Mouse (Mus musculus) inflammation-experienced regulatory T-cells, adult 16 weeks (primary cell): ENCODE results near the gene Rps6ka3. TPM values are rescaled to one million over a fixed set of nuclear protein-coding genes. Genes with fewer than 3 reads are reported as not detected.

Experiments used
- polyA plus RNA-seq: library from polyadenylated mRNA; unstranded; fragments of 100-300 nt; shearing (Covaris generic); gene quantifications from one replicate; pipeline ENCODE4 v1.2.1, GENCODE M21; 2017

The Rps6ka3 gene
- 5.7 TPM for polyA plus RNA-seq

GRCm38 (mm10) chrX:159210007-159210406 is at the start of gene Rps6ka3:
Gene Rps6ka3 (plus strand): TSS chrX:159210307.

GRCm38 (mm10) chrX:159371831-159372752 is 162.0 kb downstream of the Rps6ka3 start, which contains the start of gene Eif1ax:
Gene Eif1ax (plus strand): TSS chrX:159372178.

GRCm38 (mm10) chrX:159414130-159414828 is 204.2 kb downstream of the Rps6ka3 start, which contains the start of gene Map7d2:
Gene Map7d2 (plus strand): TSS chrX:159414572.

Other genes starting within 250 kb of the Rps6ka3 start
- gene Eif1ax, start 161.9 kb downstream of the Rps6ka3 start, polyA plus RNA-seq, result 66.8 TPM
- not detected for gene Map7d2, start 204.3 kb downstream of the Rps6ka3 start, polyA plus RNA-seq